Mouse (Mus musculus) embryonic fibroblast, embryonic 13.5 days (primary cell): ENCODE measurements around the gene Eya3.

ENCODE experiments used
- CTCF ChIP-seq: IDR thresholded peaks from 2 replicates; pipeline ENCODE4 v1.5.1; 2011; ENCODE audit warnings: mild to moderate bottlenecking, control low read depth, low read length, moderate library complexity, borderline replicate concordance; ENCODE audit not compliant: insufficient read depth
- POLR2A ChIP-seq: IDR thresholded peaks from 2 replicates; pipeline ENCODE4 v1.6.1; 2011; ENCODE audit warnings: low read depth, mild to moderate bottlenecking, control low read depth, low read length, moderate library complexity

- TF ChIP-seq POLR2A (no peak), CTCF (no peak)
These were observed 20.3 kb downstream of the Eya3 start for GRCm38 (mm10) chr4:132659106-132659505.
